Mouse (Mus musculus) left cerebral cortex, postnatal 10 days (tissue): Measurements from ENCODE around the gene Art3. TPM values are rescaled to one million over a fixed set of nuclear protein-coding genes. Genes with fewer than 3 reads are reported as not detected.

Experiments used
- DNase-seq, 2 experiments: peaks; one replicate each; pipeline ENCODE4 v3.0.0; 2021 to 2022; ENCODE audit warnings: low spot score in 2 of 2, mixed read lengths in 1 of 2; ENCODE audit errors: extremely low spot score in 1 of 2
- intact Hi-C: fragments of 180-260 bp; cut with DNase I; formaldehyde crosslinking; loops from one replicate; pipeline ENCODE4 v1.15.1; 2025
- total RNA-seq, 2 experiments: library from RNA; stranded (reverse); gene quantifications; 2 replicates each; pipeline ENCODE4 v1.2.3; 2021

Art3 gene
- total RNA-seq, 2 experiments from 2014 or later, result 7.6 to 9.5 TPM

GRCm38 (mm10) chr5:92370891-92371290, 39.3 kb downstream of the Art3 start:
- intact Hi-C loops, result no loop called here
- DNase-seq, result no peak

GRCm38 (mm10) chr5:92371361-92371976, 39.8 kb downstream of the Art3 start:
- intact Hi-C loops, result no loop called here
- DNase-seq, result no peak

- no peak for DNase-seq
- intact Hi-C loops, result no loop called here
These were observed 41.0 kb downstream of the Art3 start for GRCm38 (mm10) chr5:92372605-92373004.

GRCm38 (mm10) chr5:92374721-92375142, 43.1 kb downstream of the Art3 start:
- DNase-seq, result no peak
- intact Hi-C loops, result no loop called here

- no peak for DNase-seq
- intact Hi-C loops, result no loop called here
These were observed 43.7 kb downstream of the Art3 start for GRCm38 (mm10) chr5:92375368-92375767.

- DNase-seq, result no peak
- intact Hi-C loops, result no loop called here
These were observed 45.3 kb downstream of the Art3 start for GRCm38 (mm10) chr5:92376795-92377405.

GRCm38 (mm10) chr5:92381550-92382348, 50.1 kb downstream of the Art3 start:
- peak; percentile 80 for DNase-seq
- intact Hi-C loops, result loop anchor here (1.0 kb wide), 1 partner anchor 69 kb away; no protein-coding TSS in a partner anchor

GRCm38 (mm10) chr5:92382349-92382679, 50.7 kb downstream of the Art3 start:
- intact Hi-C loops, result no loop called here
- DNase-seq, result no peak

- intact Hi-C loops, result no loop called here
- peak in 1 of 2 experiments; percentile 53 for DNase-seq
These were observed 52.1 kb downstream of the Art3 start for GRCm38 (mm10) chr5:92383747-92384146.

GRCm38 (mm10) chr5:92384855-92385254, 53.2 kb downstream of the Art3 start:
- intact Hi-C loops, result no loop called here
- no peak for DNase-seq

GRCm38 (mm10) chr5:92386102-92386501, 54.5 kb downstream of the Art3 start:
- intact Hi-C loops, result no loop called here
- no peak for DNase-seq

- intact Hi-C loops, result no loop called here
- peak in 1 of 2 experiments; percentile 48 for DNase-seq
These were observed 55.0 kb downstream of the Art3 start for GRCm38 (mm10) chr5:92386643-92387042.

- intact Hi-C loops, result no loop called here
- DNase-seq, result peak in 1 of 2 experiments; percentile 47
These were observed 55.8 kb downstream of the Art3 start for GRCm38 (mm10) chr5:92387433-92387832.

GRCm38 (mm10) chr5:92389977-92390376, 58.4 kb downstream of the Art3 start:
- intact Hi-C loops, result no loop called here
- DNase-seq, result no peak

- DNase-seq, result no peak
- intact Hi-C loops, result no loop called here
These were observed 59.0 kb downstream of the Art3 start for GRCm38 (mm10) chr5:92390615-92391014.

- DNase-seq, result no peak
- intact Hi-C loops, result no loop called here
These were observed 60.9 kb downstream of the Art3 start for GRCm38 (mm10) chr5:92392542-92392941.

GRCm38 (mm10) chr5:92393863-92394262, 62.2 kb downstream of the Art3 start:
- intact Hi-C loops, result no loop called here
- no peak for DNase-seq

GRCm38 (mm10) chr5:92395764-92396163, 64.1 kb downstream of the Art3 start:
- intact Hi-C loops, result no loop called here

GRCm38 (mm10) chr5:92396476-92396875, 64.8 kb downstream of the Art3 start:
- no peak for DNase-seq
- intact Hi-C loops, result no loop called here

More at GRCm38 (mm10) chr5:92395764-92396163, 64.1 kb downstream of the Art3 start:
- no peak for DNase-seq

GRCm38 (mm10) chr5:92398153-92398552, 66.5 kb downstream of the Art3 start:
- intact Hi-C loops, result no loop called here
- peak; percentile 36 to 76 for DNase-seq
